Mouse (Mus musculus) splenic B cell, adult 2 months (primary cell): ENCODE data around the gene Zbtb46.
A peak's percentile ranks its signal among the peaks of the same experiment; 100 is the strongest.

Experiments
- DNase-seq: peaks from one replicate; pipeline ENCODE4 v3.0.0-alpha.2; 2011; ENCODE audit warnings: low read depth, low spot score
- H3K27me3 ChIP-seq: 2 replicates; pipeline ENCODE4 v1.6.1; 2012; ENCODE audit warnings: mild to moderate bottlenecking, low read length, moderate library complexity, mixed read lengths; ENCODE audit not compliant: control insufficient read depth, poor library complexity, insufficient read depth, severe bottlenecking
- H3K36me3 ChIP-seq: 2 replicates; pipeline ENCODE4 v1.6.1; 2012; ENCODE audit warnings: mild to moderate bottlenecking, low read length, moderate library complexity, mixed read lengths; ENCODE audit not compliant: control insufficient read depth, poor library complexity, insufficient read depth, severe bottlenecking

Zbtb46 gene

DNA sequence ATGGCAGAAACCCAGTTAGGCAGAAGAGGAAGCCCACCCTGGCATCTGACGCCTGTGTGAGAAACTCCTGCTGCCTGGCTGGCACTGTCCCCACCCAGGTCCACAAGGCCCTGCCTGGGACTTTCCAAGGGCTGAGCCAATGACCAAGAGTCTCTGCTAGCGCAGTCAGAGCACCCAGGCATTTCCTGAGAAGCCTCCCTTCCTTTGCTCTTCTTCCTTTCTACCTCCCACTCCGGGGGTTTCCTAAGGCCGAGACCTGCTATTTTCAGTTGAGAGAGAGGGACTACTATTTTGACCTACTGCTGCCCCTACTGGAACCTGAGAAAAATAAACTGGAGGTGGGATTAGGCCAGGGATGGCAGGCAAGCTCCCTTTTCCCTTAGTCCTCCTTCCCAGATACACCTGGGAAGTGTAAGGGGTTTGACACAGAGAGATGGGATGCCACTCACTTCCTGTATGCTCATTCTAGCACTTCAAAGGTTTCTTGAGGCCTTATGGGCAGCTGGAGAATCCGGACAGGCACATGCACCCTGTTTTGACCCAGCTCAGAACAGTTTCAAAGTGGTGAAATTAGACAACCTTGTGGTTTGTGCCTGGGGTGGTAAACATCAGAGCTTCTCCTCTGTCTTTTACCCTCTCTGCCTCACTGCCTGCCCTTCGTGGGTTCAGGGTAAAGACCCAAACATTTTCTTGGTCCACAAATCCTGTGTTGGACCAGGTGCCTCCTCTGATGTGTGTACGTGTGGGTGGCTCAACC lies 24.5 kb upstream of the Zbtb46 start:
- no peaks in the 10 kb centered on the region for H3K27me3 ChIP-seq
- DNase-seq, result peak; percentile 81
- H3K36me3 ChIP-seq, result no peaks in the 10 kb centered on the region

DNA sequence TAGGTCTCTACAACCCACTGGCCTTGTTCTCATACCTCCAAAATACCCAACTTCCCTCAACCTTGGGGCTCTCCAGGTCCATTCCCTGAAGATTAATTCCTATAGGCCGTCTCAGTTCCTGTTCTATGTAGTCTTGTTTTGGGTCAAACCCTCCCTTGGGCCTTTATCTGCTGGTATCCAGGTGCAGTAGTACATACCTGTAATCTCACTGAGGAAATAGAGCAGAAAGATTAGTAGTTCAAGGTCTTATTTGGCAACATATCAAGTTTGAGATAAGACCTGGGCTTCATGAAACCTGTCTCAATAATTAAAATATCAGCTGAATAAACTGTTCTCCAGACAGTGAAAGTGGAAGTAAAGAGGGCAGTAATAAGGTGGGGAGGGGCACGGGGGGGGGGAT lies 23.9 kb upstream of the Zbtb46 start:
- no peak for DNase-seq

DNA sequence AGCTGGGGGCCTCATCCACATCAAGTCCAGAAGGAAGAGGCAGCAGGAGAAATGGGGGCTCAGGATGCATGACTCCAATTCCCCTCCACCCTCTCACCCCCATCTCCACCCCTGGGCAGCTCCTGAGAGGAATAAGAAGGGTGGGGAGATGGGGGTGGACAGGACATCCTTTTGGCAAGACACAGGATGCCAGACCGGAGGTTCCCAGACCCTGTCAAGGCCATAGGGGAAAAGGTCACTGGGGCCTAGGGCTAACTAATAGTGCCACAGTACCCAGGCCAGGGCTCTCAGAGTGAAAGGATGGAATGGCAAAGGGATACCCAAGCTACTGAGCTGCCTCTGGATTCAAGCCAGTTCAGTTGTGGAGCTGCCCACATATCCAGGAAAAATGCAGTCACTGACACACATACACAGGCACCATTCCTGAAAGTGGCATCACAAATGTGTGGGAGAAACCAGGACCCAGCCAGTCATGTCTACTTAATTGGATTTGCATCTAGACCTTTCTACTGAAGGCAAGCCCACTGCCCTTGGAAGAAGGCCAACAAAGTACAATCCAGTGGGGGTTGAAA lies 13.1 kb upstream of the Zbtb46 start:
- DNase-seq, result no peak

More for the DNA sequence above, 23.9 kb upstream of the Zbtb46 start:
- Histone ChIP-seq H3K27me3 (no peaks in the 10 kb centered on the region), H3K36me3 (no peaks in the 10 kb centered on the region)

DNA sequence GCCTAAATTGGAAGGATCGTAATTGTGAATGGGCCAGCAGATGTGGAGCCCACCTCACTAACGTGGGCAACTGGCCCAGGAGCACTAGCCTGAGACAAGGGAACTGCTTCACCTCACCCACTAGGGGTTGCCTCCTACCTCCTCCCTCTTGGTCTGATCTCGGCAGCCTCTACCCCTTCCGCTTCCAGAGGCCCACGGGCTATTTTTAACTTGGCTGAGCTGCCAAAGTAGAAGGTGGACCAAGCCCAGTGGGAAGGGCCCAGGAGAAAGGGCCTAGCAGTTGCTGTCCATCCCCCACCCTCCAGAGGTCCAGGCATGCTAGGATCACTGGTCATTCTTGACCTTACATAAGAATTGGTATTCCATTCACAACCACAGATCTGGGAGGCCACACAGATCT lies 12.0 kb upstream of the Zbtb46 start:
- no peaks in the 10 kb centered on the region for H3K27me3 ChIP-seq
- no peaks in the 10 kb centered on the region for H3K36me3 ChIP-seq
- DNase-seq, result no peak

More for the DNA sequence above, 13.1 kb upstream of the Zbtb46 start:
- H3K27me3 ChIP-seq, result no peaks in the 10 kb centered on the region
- H3K36me3 ChIP-seq, result no peaks in the 10 kb centered on the region

DNA sequence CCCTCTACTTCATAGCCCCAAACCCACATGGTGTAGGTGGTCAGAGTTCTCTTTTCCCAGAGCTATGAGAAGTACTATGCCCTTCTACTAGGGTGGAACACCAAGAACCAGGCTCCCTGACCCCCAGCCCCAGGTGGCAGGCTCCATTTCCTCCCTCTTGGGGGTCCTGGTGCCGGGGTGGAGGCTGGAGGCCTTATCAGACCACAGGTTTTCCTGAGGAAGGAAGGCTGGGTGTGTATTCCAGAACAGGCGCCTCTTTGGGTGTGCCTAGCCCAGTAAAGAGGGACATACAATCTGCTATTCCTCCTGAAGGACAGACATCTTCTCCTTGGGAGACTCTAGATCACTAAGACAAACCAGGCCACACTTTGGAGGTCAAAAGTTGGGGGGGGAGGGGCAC lies 11.1 kb upstream of the Zbtb46 start:
- H3K27me3 ChIP-seq, result no peaks in the 10 kb centered on the region
- no peaks in the 10 kb centered on the region for H3K36me3 ChIP-seq
- DNase-seq, result no peak

DNA sequence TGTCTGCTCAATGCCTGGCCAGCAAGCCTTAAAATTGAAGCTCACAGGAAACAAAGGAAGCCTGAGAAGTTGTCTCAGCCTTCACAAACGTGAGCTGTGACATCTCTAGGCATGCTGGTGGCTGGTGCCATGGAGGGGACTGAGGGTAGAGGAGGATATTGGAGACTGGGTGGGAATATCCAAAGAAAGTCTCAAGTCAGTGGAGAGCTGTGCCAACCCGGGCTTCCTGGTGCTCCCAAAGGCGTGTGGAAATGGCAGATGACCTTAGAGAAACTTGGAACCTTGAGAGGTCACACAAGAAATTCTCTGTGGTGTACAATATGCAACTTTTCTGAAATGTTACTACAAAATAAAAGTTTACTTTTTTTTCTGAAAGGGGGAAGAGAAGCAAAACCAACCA lies 6.2 kb upstream of the Zbtb46 start:
- no peak for DNase-seq
- no peaks in the 10 kb centered on the region for H3K36me3 ChIP-seq

DNA sequence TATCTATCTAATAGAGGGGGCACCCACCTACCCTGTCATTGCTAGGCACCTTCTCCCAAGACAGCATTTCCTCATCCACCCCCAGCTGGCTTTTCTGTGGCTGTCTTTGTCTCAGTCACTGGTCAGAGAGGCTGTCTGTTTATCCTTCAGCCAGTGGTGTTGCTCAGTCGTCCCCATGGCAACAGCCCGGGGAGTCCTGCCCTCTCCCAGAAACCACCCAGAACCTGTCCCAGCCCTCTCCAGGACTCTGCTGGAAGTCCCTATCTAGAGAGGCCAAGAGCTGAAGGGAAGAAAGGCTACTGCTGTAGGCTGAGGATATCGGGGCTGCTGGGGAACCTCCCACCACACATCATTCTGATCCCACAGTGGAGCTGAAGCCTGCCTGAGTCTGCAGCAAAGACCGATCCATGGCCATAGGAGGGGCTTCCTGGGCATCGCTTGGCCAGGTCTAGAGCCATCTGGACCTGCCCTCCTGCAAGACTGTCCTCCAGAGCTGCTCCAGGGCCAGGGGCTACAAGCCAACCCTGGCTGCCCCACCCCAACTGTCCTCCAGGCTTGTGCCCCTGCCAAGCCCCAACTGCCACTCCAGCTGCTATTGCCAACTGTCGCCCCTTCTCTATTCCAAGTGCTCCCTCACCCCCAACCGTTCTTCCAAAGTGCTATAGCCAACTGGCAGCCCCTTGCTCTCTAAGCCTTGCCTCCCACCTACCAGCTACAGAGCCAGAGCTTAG lies 3.9 kb upstream of the Zbtb46 start:
- Histone ChIP-seq H3K36me3 (no peaks in the 10 kb centered on the region), H3K27me3 (no peaks in the 10 kb centered on the region)
- DNase-seq, result no peak

More for the DNA sequence above, 6.2 kb upstream of the Zbtb46 start:
- H3K27me3 ChIP-seq, result no peaks in the 10 kb centered on the region

DNA sequence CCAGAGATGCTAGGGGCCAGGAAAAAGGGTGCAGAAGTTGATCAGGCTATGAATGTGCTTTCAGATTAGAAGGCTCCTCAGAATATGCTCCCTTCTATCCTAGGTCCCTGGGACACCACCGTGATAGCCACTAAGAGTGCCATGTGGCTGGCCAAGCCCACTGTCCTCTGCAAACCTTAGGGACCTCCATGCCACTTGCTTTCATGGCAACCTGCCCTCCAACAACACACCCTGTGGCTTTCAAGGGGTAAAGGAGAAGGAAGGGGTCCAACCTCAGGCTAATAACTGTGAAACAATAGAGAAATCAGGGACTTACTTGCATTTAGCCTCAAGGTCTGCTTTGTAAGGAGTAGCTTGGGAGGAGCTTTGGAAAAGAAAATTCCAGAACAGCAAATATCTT lies 3.4 kb upstream of the Zbtb46 start:
- H3K27me3 ChIP-seq, result no peaks in the 10 kb centered on the region
- no peak for DNase-seq
- H3K36me3 ChIP-seq, result no peaks in the 10 kb centered on the region

DNA sequence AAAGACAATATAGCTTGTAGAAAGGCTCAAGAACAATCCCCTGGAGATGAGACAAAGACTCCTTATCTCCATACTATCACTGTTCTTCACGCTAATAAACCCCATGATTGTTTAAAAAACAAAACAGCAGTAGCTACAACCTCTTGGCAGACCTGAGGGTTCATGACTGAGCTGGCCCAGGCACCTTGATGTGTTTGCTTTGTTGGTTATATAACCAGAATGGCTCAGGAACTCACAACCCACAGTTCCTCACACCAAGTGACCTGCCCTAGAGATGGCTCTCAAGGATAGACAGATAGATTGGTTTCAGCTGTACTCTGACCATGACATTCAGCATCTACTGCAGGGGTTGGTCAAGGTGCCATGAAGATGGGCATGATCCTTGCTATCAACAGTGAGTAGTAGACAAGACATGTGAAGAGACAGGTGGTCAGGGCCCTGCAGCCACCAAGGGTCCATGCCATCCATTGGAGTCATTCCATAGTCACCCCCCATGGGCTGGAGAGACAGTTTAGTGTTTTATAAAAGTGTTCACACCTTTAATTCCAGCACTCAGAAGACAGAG lies 2.4 kb upstream of the Zbtb46 start:
- DNase-seq, result no peak
- Histone ChIP-seq H3K27me3 (no peaks in the 10 kb centered on the region), H3K36me3 (no peaks in the 10 kb centered on the region)

DNA sequence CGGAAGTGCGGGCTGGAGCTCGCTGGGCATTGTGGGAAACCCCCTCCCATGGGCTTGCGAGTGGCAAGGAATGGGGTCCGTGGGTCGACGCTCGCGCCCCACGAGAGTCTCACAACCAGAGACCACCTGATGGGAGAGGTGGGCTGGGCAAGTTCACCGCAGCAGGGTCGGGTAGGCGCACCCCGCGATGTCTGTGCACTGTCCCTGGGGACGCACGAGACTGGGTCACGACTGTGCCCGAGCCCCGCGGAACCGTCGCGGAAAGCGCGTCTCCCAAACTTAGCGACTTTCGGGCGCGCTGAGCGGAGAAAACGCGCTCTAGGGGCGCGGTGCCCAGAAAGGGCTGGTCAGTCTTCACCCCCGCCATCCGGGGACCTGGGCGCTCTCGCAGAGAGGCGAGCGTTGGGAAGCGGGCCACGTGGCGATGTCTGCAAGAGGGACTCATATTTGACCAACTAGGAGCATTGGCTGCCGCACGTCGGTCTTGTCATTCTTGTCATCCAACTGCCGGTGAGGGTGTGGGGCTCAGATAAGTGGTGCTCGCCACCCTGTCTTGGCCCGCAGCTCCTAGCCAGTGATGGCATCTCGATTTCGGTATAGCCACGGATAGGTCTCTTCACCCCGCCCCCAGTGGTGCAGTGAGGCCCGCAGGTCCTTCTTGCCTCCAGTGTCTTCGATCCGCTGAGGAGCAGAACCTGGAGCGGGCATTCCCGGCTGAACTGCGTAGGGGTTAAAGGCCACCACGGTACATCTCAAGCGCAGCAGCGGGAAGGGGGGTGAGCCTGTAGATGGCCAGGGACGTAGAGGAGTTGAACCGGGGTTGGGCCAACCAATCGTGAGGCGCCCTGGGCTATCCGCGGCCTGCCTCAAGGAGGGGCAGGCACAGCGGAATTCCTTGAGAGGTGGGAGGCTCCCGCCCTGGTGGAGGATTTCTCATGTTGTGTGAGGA lies 721 bp upstream of the Zbtb46 start:
- DNase-seq, result peak; percentile 36
- Histone ChIP-seq H3K27me3 (no peaks in the 10 kb centered on the region), H3K36me3 (no peaks in the 10 kb centered on the region)

DNA sequence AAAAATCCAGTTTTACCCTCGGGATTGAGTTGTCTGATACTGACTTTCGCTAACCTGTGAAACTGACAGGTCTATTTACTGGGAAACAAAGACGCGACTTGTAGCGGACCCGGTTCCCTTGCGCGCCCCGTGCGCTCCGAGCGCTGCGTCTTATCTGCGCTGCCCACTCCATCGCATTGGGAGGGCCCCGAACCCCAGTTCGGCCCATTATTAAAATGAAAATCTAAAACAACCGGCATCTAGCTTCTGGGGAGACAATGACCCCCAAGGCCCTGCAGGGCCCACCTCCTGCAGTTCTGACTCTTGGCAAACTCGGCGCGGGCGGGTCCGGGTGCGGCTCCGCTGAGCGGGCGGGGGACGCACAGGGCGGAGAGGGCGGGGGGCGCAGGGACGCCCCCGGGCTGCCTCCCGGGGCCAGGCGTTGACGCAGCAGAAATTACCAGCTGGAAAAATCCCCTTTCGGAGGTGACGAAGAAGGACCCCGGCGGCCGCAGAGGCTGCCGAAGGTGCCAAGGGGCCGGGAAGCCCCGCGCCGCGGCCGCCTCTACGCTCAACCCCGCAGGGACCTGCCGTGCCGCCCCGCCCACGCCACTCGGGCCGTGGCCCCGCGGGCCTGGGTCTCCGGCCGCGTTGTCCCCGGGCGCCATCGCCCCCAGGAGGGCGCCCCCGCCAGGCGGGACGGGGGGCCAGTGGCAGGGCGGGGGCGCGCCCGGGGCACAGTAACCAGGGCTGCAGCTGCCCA lies 644 bp downstream of the Zbtb46 start:
- Histone ChIP-seq H3K27me3 (no peaks in the 10 kb centered on the region), H3K36me3 (no peaks in the 10 kb centered on the region)
- DNase-seq, result peak; percentile 56

DNA sequence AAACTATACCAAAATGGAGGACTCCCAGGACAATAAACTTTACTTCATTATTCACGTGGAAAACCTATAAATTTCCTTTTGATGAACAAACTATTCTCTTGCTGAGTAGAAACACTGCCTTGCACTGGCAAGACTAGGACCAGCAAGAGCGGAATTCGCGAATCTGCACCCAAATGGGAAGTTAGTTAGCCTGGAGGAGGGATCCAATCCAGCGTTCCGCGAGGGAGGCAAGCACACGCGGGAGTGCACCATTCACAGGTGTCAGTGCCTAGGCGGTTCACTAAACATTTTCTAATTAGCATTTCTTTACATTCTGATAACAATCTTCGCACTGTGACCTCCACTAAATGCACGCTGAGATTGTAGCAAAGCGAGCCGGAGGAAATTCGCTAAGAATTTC lies 1.4 kb downstream of the Zbtb46 start:
- DNase-seq, result no peak
- no peaks in the 10 kb centered on the region for H3K27me3 ChIP-seq
- H3K36me3 ChIP-seq, result no peaks in the 10 kb centered on the region

DNA sequence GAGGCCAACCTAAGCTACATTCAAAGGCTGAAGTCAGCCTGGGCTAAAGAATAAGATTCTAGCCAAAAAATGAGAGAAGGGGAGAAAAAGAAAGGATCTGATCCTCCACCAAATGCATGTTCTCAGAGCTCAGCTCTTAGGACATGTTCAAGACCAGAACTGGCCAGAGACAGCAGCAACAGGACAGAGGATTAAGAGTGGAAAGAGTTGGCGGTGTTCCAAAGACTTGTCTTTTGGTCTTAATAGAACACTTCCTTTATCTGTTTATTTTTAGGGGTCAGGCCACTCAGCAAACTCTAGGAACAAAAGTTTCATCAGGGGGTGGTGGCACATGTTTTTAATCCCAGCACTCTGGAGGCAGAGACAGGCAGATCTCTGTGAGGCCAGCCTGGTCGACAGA lies 3.3 kb downstream of the Zbtb46 start:
- H3K27me3 ChIP-seq, result no peaks in the 10 kb centered on the region; the same call in 1 of the 2 replicates
- no peak for DNase-seq
- H3K36me3 ChIP-seq, result no peaks in the 10 kb centered on the region

DNA sequence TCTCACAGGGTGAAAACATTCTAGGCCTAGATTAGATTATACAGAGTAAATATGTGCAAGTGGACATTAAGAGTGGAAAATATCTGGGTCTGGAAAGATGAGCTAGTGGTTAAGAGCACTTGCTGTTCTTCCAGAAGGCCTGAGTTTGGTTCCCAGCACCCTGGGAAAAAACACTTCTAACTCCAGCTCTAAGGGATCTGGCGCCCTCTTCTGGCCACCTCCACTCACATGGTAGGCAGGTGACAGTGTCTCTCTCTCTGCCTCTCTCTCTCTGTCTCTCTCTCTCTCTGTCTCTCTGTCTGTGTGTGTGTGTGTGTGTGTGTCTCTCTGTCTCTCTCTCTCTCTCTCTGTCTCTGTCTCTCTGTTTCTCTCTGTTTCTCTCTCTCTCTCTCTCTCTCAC lies 6.0 kb downstream of the Zbtb46 start:
- Histone ChIP-seq H3K36me3 (no peaks in the 10 kb centered on the region), H3K27me3 (no peaks in the 10 kb centered on the region; the same call in 1 of the 2 replicates)
- peak; percentile 44 for DNase-seq
